Mouse (Mus musculus) ES-Bruce4 (cell line): ENCODE data around the gene Slc25a16.

ENCODE experiments used
- CTCF ChIP-seq: IDR thresholded peaks from one replicate; pipeline ENCODE4 v1.8.1; 2011; ENCODE audit warnings: low read depth, low read length
- EP300 ChIP-seq: IDR thresholded peaks from 2 replicates; pipeline ENCODE4 v1.6.1; 2011; ENCODE audit warnings: low read depth, low read length; ENCODE audit not compliant: insufficient read depth

DNA sequence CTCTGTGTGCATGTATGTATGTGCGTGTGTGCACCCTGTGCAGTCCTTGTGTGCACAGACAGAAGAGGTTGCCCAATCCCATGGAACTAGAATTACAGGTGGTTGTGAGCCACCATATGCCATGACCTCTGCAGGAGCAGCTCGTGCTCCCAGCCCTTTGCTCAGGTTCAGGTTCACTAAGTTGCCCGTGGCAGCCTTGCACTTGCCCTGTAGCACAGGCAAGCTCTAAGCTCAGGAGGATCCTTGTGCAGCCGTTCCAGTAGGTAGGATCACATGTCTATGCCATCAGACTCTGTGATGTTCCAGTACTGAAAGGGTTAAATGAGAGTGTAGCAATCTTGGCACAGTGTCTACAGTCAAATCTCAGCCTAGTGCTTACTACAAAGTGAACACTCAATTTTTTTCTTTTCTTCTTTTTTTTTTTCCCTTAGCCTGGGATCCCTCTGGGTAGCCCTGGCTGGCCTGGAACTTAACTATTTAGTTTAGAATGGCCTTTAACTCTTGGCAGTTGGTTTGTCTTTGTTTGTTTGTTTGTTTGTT lies 3.7 kb downstream of the Slc25a16 start:
- TF ChIP-seq CTCF (no peak), EP300 (no peak)
